Mouse (Mus musculus) midbrain, embryonic 10.5 days (tissue): ENCODE results near the gene Prr14l. TPM values are rescaled to one million over a fixed set of nuclear protein-coding genes. Genes with fewer than 3 reads are reported as not detected.
"Not testable (repeated sequence)": the region's sequence is repeated elsewhere in the genome, so short reads cannot be mapped to it uniquely, and the experiment has no call there.

Source experiments
- DNase-seq: peaks from one replicate; pipeline ENCODE4 v3.0.0-alpha.2; 2017; ENCODE audit warnings: low spot score
- H3K27ac ChIP-seq: fragments of 300-500 bp; sonication (generic); replicated peaks from 2 replicates; pipeline ENCODE4 v1.5.1; 2016; ENCODE audit warnings: mild to moderate bottlenecking
- H3K27me3 ChIP-seq: fragments of 300-500 bp; sonication (generic); 2 replicates; pipeline ENCODE4 v1.6.1; 2016; ENCODE audit warnings: low read depth, mild to moderate bottlenecking; ENCODE audit not compliant: poor library complexity, severe bottlenecking
- H3K36me3 ChIP-seq: fragments of 300-500 bp; sonication (generic); 2 replicates; pipeline ENCODE4 v1.6.1; 2016; ENCODE audit warnings: mild to moderate bottlenecking, moderate library complexity
- H3K4me1 ChIP-seq: fragments of 300-500 bp; sonication (generic); 2 replicates; pipeline ENCODE4 v1.6.1; 2016
- H3K4me3 ChIP-seq: fragments of 300-500 bp; sonication (generic); 2 replicates; pipeline ENCODE4 v1.5.1; 2016; ENCODE audit warnings: mild to moderate bottlenecking, moderate library complexity
- H3K9me3 ChIP-seq: fragments of 300-500 bp; sonication (generic); replicated peaks from 2 replicates; pipeline ENCODE4 v1.6.1; 2016; ENCODE audit warnings: mild to moderate bottlenecking
- WGBS: fragments of 180-500 bp; shearing (Covaris S2); methylation state at CpG from one replicate; pipeline ENCODE4 v1.1.7; 2016; 5-methylcytosine and 5-hydroxymethylcytosine counted together
- polyA plus RNA-seq: library from polyadenylated mRNA; unstranded; fragments of >200 nt; fragmentation: Nextera tagmentation; extraction: Ambion mirVana; gene quantifications from 2 replicates; pipeline ENCODE4 v1.2.1, GENCODE M21; 2016

The Prr14l gene
- polyA plus RNA-seq, result 14.6 and 17.9 TPM in 2 replicates

- H3K4me3 ChIP-seq, result peak within 1 kb of the TSS; percentile 95
- WGBS, result under 1% methylated on average over 51 of the region's 51 CpGs
Observed at GRCm38 (mm10) chr5:32853731-32854507, at the start of gene Prr14l. Prr14l (minus strand) TSS chr5:32854256.

GRCm38 (mm10) chr5:32886739-32887138 is 32.7 kb upstream of the Prr14l start:
- Histone ChIP-seq H3K36me3 (peaks cover 93% of the 10 kb centered on the region), H3K9me3 (no peaks in the 10 kb centered on the region), H3K4me3 (no peak overlapping the region), H3K27ac (no peak overlapping the region), H3K27me3 (no peaks in the 10 kb centered on the region), H3K4me1 (no peaks in the 10 kb centered on the region)
- WGBS, result 82% methylated on average over 3 of the region's 3 CpGs
- DNase-seq, result no peak

More at GRCm38 (mm10) chr5:32853731-32854507, at the start of gene Prr14l:
- Histone ChIP-seq H3K27me3 (no peaks in the 10 kb centered on the region), H3K27ac (peak within 1 kb of the TSS; percentile 94), H3K9me3 (no peaks in the 10 kb centered on the region), H3K36me3 (peaks cover 27% of the 10 kb centered on the region), H3K4me1 (peaks cover 37% of the 10 kb centered on the region)
- peak; percentile 97 for DNase-seq

GRCm38 (mm10) chr5:32872346-32872745 is 18.3 kb upstream of the Prr14l start:
- H3K27ac ChIP-seq, result no peak overlapping the region
- no peak overlapping the region for H3K4me3 ChIP-seq
- H3K4me1 ChIP-seq, result no peaks in the 10 kb centered on the region
- peaks cover 90% of the 10 kb centered on the region for H3K36me3 ChIP-seq
- DNase-seq, result no peak
- H3K27me3 ChIP-seq, result no peaks in the 10 kb centered on the region
- no peaks in the 10 kb centered on the region for H3K9me3 ChIP-seq
- 96% methylated on average over 5 of the region's 5 CpGs for WGBS

GRCm38 (mm10) chr5:32869389-32870024 is 15.5 kb upstream of the Prr14l start:
- Histone ChIP-seq H3K4me3 (no peak overlapping the region), H3K27ac (no peak overlapping the region), H3K27me3 (no peaks in the 10 kb centered on the region), H3K9me3 (no peaks in the 10 kb centered on the region), H3K36me3 (peaks cover 84% of the 10 kb centered on the region), H3K4me1 (peaks cover 3% of the 10 kb centered on the region)
- no peak for DNase-seq
- 97% methylated on average over 5 of the region's 5 CpGs for WGBS

- no peaks in the 10 kb centered on the region for H3K27me3 ChIP-seq
- no peaks in the 10 kb centered on the region for H3K9me3 ChIP-seq
- H3K4me3 ChIP-seq, result peak within 1 kb of the TSS; percentile 83
- peak within 1 kb of the TSS; percentile 89 for H3K27ac ChIP-seq
- WGBS, result under 1% methylated on average over 57 of the region's 64 CpGs
- peaks cover 13% of the 10 kb centered on the region for H3K4me1 ChIP-seq
- DNase-seq, result peak; percentile 94
- H3K36me3 ChIP-seq, result peaks cover 33% of the 10 kb centered on the region
Observed at GRCm38 (mm10) chr5:32863253-32864228, 9.5 kb upstream of the Prr14l start, which contains the start of gene Depdc5. Depdc5 (plus strand) TSS chr5:32863701.

GRCm38 (mm10) chr5:32862469-32863132 is 8.5 kb upstream of the Prr14l start:
- Histone ChIP-seq H3K27ac (peak overlapping the region; percentile 89), H3K36me3 (peaks cover 24% of the 10 kb centered on the region), H3K27me3 (no peaks in the 10 kb centered on the region), H3K9me3 (no peaks in the 10 kb centered on the region), H3K4me1 (peaks cover 14% of the 10 kb centered on the region), H3K4me3 (peak overlapping the region; percentile 83)
- 78% methylated on average over 6 of the region's 6 CpGs for WGBS
- no peak for DNase-seq

GRCm38 (mm10) chr5:32861082-32861481 is 7.0 kb upstream of the Prr14l start:
- Histone ChIP-seq H3K4me1 (peaks cover 17% of the 10 kb centered on the region), H3K36me3 (peaks cover 9% of the 10 kb centered on the region), H3K27ac (no peak overlapping the region), H3K27me3 (no peaks in the 10 kb centered on the region), H3K4me3 (no peak overlapping the region), H3K9me3 (no peaks in the 10 kb centered on the region)
- no peak for DNase-seq
- 94% methylated on average over 1 of the region's 1 CpGs for WGBS

- Histone ChIP-seq H3K9me3 (no peaks in the 10 kb centered on the region), H3K27ac (peak overlapping the region; percentile 87), H3K4me3 (peak overlapping the region; percentile 55), H3K36me3 (no peaks in the 10 kb centered on the region), H3K27me3 (no peaks in the 10 kb centered on the region), H3K4me1 (peaks cover 18% of the 10 kb centered on the region)
- WGBS, result 3% methylated on average over 6 of the region's 6 CpGs
- DNase-seq, result peak; percentile 23
Observed at GRCm38 (mm10) chr5:32857781-32858220, 3.7 kb upstream of the Prr14l start.

GRCm38 (mm10) chr5:32855274-32855673 is 1.2 kb upstream of the Prr14l start:
- H3K9me3 ChIP-seq, H3K4me3 ChIP-seq, H3K27me3 ChIP-seq, DNase-seq, H3K27ac ChIP-seq: not testable (repeated sequence)
- H3K4me1 ChIP-seq, result peaks cover 37% of the 10 kb centered on the region
- WGBS, result 88% methylated on average over 3 of the region's 3 CpGs
- peaks cover 20% of the 10 kb centered on the region for H3K36me3 ChIP-seq

GRCm38 (mm10) chr5:32854818-32855217 is 762 bp upstream of the Prr14l start:
- DNase-seq, result no peak
- peaks cover 22% of the 10 kb centered on the region for H3K36me3 ChIP-seq
- peak overlapping the region; percentile 94 for H3K27ac ChIP-seq
- H3K27me3 ChIP-seq, result no peaks in the 10 kb centered on the region
- WGBS, result 78% methylated on average over 4 of the region's 4 CpGs
- no peaks in the 10 kb centered on the region for H3K9me3 ChIP-seq
- H3K4me3 ChIP-seq, result no peak overlapping the region
- H3K4me1 ChIP-seq, result peaks cover 37% of the 10 kb centered on the region

GRCm38 (mm10) chr5:32852026-32852425 is 2.0 kb downstream of the Prr14l start:
- peaks cover 46% of the 10 kb centered on the region for H3K36me3 ChIP-seq
- H3K4me3 ChIP-seq, result peak overlapping the region; percentile 31; the same call in 1 of the 2 replicates
- H3K4me1 ChIP-seq, result peaks cover 33% of the 10 kb centered on the region
- 0 out of 2 replicates have a peak overlapping the region, but pooled peaks have one; percentile 23 for H3K27ac ChIP-seq
- H3K27me3 ChIP-seq, result no peaks in the 10 kb centered on the region
- H3K9me3 ChIP-seq, result 0 out of 2 replicates have a peak, but pooled peaks cover 2% of the 10 kb centered on the region
- WGBS, result 83% methylated on average over 6 of the region's 6 CpGs
- DNase-seq, result no peak

- H3K27ac ChIP-seq, H3K27me3 ChIP-seq, H3K4me3 ChIP-seq, H3K9me3 ChIP-seq, DNase-seq: not testable (repeated sequence)
- 93% methylated on average over 3 of the region's 3 CpGs for WGBS
- peaks cover 33% of the 10 kb centered on the region for H3K4me1 ChIP-seq
- peaks cover 71% of the 10 kb centered on the region for H3K36me3 ChIP-seq
Observed at GRCm38 (mm10) chr5:32849580-32849979, 4.5 kb downstream of the Prr14l start.
